Mouse (Mus musculus) liver, postnatal 0 days (tissue): Measurements from ENCODE around the gene Gsk3b.

Experiments used
- CTCF ChIP-seq: sonication (generic); IDR thresholded peaks from 2 replicates; pipeline ENCODE4 v1.5.1; 2016; ENCODE audit warnings: antibody characterized with exemption, low read depth
- EP300 ChIP-seq: IDR thresholded peaks from 2 replicates; pipeline ENCODE4 v1.6.1; 2016; ENCODE audit warnings: antibody characterized with exemption, low read depth, mild to moderate bottlenecking

DNA sequence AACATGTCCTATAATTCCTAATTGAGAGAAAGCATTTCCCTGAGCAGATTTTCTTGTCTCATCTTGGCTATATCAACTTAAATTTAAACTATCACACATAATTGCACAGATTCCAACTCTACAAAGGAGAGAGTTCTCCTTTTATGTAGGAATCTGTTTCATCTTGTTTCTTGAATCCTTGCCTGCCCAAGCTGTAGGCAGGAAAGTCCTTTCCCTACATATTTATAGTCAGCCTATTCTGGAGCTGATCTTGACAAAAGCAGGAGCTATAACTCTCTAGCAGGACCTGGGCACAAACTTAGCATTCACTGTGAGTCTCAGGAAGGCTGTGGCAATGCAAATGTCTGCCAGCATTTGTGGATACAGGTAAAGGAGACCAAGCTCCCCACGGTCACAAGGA is 46.6 kb upstream of the Gsk3b start:
- no peak for TF ChIP-seq CTCF
- TF ChIP-seq EP300 = no peak
